Mouse (Mus musculus) olfactory bulb, adult 2 months (tissue): Measurements from ENCODE around the gene D17Wsu92e. TPM values are rescaled to one million over a fixed set of nuclear protein-coding genes. Genes with fewer than 3 reads are reported as not detected.

ENCODE experiments used
- H3K27ac ChIP-seq: fragments of 200-500 bp; 2 replicates; pipeline ENCODE4 v1.5.1; 2012; ENCODE audit warnings: low read depth, low read length; ENCODE audit not compliant: insufficient read depth
- H3K4me1 ChIP-seq: fragments of 200-500 bp; 2 replicates; pipeline ENCODE4 v1.6.1; 2012; ENCODE audit warnings: low read length; ENCODE audit not compliant: control insufficient read depth, insufficient read depth
- H3K4me3 ChIP-seq: fragments of 200-500 bp; 2 replicates; pipeline ENCODE4 v1.5.1; 2012; ENCODE audit warnings: mild to moderate bottlenecking, low read depth, low read length, moderate library complexity; ENCODE audit not compliant: insufficient read depth
- CTCF ChIP-seq: fragments of 200-500 bp; IDR thresholded peaks from 2 replicates; pipeline ENCODE4 v1.5.1; 2012; ENCODE audit warnings: low read depth, mild to moderate bottlenecking, low read length, moderate library complexity; ENCODE audit not compliant: insufficient read depth
- POLR2A ChIP-seq: fragments of 200-500 bp; IDR thresholded peaks from 2 replicates; pipeline ENCODE4 v1.6.1; 2012; ENCODE audit warnings: mild to moderate bottlenecking, low read depth, low read length, moderate library complexity; ENCODE audit not compliant: insufficient read depth
- WGBS: fragments of 180-500 bp; shearing (Covaris S2); methylation state at CpG from one replicate; pipeline ENCODE4 v1.1.7; 2018; 5-methylcytosine and 5-hydroxymethylcytosine counted together
- polyA plus RNA-seq: library from polyadenylated mRNA; stranded (reverse); fragments of >200 nt; gene quantifications from 2 replicates; pipeline ENCODE4 v1.2.4, GENCODE M21; 2012; ENCODE audit warnings: low replicate concordance; ENCODE audit not compliant: missing spikeins, insufficient read depth, insufficient read length

Gene D17Wsu92e
- polyA plus RNA-seq, 1 experiment: 114 TPM

- H3K27ac ChIP-seq: no peak overlapping the region
- 86% methylated on average over 4 of the region's 4 CpGs for WGBS
- peaks cover 13% of the 10 kb centered on the region for H3K4me1 ChIP-seq
- no peak for TF ChIP-seq CTCF
- no peak for TF ChIP-seq POLR2A
- no peak overlapping the region for H3K4me3 ChIP-seq
Measured at GRCm38 (mm10) chr17:27792516-27792915, 27.9 kb downstream of the D17Wsu92e start.

- 77% methylated on average over 2 of the region's 2 CpGs for WGBS
- peaks cover 5% of the 10 kb centered on the region for H3K4me1 ChIP-seq
- TF ChIP-seq POLR2A (no peak), CTCF (no peak)
Measured at GRCm38 (mm10) chr17:27791556-27791955, 28.9 kb downstream of the D17Wsu92e start.

GRCm38 (mm10) chr17:27790976-27791375 lies 29.5 kb downstream of the D17Wsu92e start:
- peaks cover 4% of the 10 kb centered on the region for H3K4me1 ChIP-seq
- no peak overlapping the region for H3K4me3 ChIP-seq
- TF ChIP-seq POLR2A: no peak
- TF ChIP-seq CTCF: no peak
- no peak overlapping the region for H3K27ac ChIP-seq
- WGBS: 58% methylated on average over 2 of the region's 2 CpGs

More at GRCm38 (mm10) chr17:27791556-27791955, 28.9 kb downstream of the D17Wsu92e start:
- H3K27ac ChIP-seq: no peak overlapping the region
- H3K4me3 ChIP-seq: no peak overlapping the region

DNA sequence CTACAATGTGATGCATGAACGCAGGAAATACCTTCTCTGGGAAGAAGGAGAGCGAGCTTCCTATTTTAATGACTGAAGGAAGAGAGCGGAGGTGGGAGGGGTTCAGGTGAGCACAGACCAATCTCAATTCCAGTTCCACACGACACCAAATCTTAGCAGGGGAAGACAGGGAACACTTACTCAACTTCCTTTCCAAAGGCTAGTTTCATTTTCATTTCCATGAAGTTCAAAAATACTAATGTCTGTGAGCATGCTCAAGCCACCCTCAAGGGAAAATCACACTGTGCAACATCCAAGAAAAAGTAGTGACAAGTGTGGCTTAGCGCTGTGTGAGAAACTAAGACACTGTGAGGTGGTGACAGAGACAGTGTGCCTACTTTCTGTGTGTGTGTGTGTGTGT lies 30.4 kb downstream of the D17Wsu92e start:
- WGBS: 90% methylated on average over 5 of the region's 5 CpGs
- Histone ChIP-seq H3K4me1 (peaks cover 2% of the 10 kb centered on the region), H3K27ac (no peak overlapping the region), H3K4me3 (no peak overlapping the region)
- no peak for TF ChIP-seq POLR2A
- no peak for TF ChIP-seq CTCF

DNA sequence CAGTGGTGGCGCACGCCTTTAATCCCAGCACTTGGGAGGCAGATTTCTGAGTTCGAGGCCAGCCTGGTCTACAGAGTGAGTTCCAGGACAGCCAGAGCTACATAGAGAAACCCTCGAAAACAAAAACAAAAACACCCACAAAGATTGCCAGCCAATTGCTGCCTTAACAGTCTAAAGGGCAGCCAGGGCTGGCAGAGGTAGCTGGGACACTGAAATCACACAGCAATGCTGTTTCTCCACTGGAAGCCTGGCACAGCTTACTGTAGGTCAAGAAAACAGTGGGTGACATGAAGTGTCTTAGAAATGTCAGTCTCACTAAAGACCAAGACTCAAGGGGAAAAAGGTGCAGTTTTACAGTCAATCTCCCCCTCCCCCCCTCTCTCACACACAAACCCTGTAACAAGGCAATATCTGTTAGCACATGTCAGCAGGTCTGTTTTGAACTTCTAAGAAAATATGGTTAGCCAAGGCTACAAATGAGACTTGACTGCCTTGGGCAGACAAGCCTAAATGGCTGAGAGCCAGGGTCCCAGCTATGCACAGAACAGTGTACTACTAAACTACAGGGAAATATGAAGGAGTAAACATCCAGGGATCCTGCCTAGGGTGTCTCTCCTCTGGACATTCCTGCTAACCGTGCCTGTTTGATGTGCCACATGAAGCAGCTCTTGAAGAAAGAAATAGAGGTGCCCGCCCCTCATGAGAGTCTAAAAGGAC lies 31.8 kb downstream of the D17Wsu92e start:
- 70% methylated on average over 6 of the region's 6 CpGs for WGBS
- no peak overlapping the region for H3K4me3 ChIP-seq
- peaks cover 2% of the 10 kb centered on the region for H3K4me1 ChIP-seq
- no peak for TF ChIP-seq POLR2A
- no peak overlapping the region for H3K27ac ChIP-seq

DNA sequence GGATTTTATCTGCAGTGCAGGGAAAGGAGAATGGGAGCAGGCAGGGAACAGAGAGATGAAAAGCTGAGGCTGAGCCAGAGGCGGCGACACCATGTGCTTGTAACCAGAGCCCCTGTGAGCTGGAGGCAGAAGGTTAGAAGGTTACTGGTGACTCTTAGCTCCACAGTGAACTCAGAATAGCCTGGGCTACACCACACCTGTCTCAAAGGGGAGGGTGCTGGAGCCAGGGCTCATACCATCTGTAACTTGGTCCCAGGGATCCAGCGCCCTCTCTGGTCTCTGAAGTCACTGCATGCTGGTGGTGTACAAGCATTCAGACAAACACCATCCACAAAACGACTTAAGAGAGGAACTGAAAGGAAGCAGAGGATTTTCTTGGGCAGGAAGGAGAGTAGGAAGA lies 36.9 kb downstream of the D17Wsu92e start:
- Histone ChIP-seq H3K4me1 (no peaks in the 10 kb centered on the region), H3K27ac (no peak overlapping the region), H3K4me3 (no peak overlapping the region)
- 82% methylated on average over 4 of the region's 4 CpGs for WGBS
- TF ChIP-seq POLR2A: no peak
- TF ChIP-seq CTCF: no peak

DNA sequence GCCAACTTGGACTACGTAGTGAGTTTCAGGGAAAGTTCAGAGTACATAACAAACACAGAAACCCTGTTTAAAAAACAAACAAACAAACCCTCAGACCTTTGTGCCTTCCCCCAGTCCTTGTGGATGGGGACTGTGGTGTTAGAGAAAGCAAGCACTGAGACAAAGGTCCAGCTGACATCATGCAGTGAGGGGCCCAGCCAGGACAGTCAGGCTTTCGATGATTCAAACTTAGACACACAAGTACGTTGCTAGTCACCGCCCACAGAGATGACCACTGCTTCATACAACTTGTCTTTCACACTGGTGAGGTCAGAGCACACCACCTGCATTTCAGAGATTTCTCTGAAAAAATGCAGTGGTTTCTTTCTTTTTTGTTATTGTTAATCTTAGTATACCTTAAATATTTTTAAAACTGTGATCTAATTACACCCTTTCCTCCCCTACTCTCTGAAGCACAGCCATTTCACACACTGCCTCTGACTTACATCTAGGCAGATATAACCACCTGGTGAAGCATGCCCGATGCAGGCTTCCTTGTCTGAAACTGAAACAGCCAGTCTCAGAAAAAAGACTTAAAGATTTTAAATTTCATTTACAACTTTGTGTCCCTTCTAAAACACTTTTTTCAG lies 39.3 kb downstream of the D17Wsu92e start:
- Histone ChIP-seq H3K4me3 (no peak overlapping the region), H3K4me1 (no peaks in the 10 kb centered on the region), H3K27ac (no peak overlapping the region)
- TF ChIP-seq POLR2A (no peak), CTCF (no peak)
- 48% methylated on average over 5 of the region's 5 CpGs for WGBS

GRCm38 (mm10) chr17:27779755-27780154 lies 40.7 kb downstream of the D17Wsu92e start:
- WGBS: 59% methylated on average over 3 of the region's 3 CpGs
- no peak for TF ChIP-seq POLR2A
- TF ChIP-seq CTCF: no peak

GRCm38 (mm10) chr17:27778671-27779355 lies 41.6 kb downstream of the D17Wsu92e start:
- Histone ChIP-seq H3K4me1 (peaks cover 5% of the 10 kb centered on the region), H3K4me3 (no peak overlapping the region), H3K27ac (no peak overlapping the region)
- 90% methylated on average over 9 of the region's 9 CpGs for WGBS
- TF ChIP-seq CTCF: no peak

More at GRCm38 (mm10) chr17:27779755-27780154, 40.7 kb downstream of the D17Wsu92e start:
- H3K4me1 ChIP-seq: peaks cover 3% of the 10 kb centered on the region; the same call in 1 of the 2 replicates
- no peak overlapping the region for H3K27ac ChIP-seq
- no peak overlapping the region for H3K4me3 ChIP-seq
